Mouse (Mus musculus) adrenal gland, adult (tissue): ENCODE results near the gene Spem2.
"Not testable (repeated sequence)": the region's sequence is repeated elsewhere in the genome, so short reads cannot be mapped to it uniquely, and the experiment has no call there.

Experiments used
- DNase-seq, 2 experiments: peaks; one replicate each; pipeline ENCODE4 v3.0.0; 2022 to 2023; ENCODE audit warnings: low spot score in 1 of 2; ENCODE audit not compliant: inconsistent age in 2 of 2

Spem2 gene

DNA sequence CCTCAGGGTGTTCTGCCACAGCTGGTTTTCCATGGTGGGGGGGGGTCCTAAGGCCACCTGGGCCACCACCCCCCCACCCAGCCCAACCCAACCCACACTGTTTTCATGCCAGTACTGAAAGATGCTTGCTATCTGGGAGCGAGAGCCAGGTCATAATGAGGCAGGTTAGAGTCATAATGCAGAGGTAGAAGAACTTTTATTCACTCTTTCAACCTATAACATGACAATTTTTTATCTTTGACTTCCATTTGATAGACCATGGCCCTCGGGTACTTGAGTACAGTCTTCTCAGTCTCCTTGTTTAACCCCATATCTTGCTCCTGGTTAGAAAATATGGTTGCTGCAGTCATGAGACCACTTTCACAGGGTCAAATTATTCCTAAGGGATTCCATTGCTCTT is at the start of gene Spem2:
Gene Spem2 (minus strand): TSS at position 101 of the 400 bp plus-strand sequence.
- DNase-seq = no peak

DNA sequence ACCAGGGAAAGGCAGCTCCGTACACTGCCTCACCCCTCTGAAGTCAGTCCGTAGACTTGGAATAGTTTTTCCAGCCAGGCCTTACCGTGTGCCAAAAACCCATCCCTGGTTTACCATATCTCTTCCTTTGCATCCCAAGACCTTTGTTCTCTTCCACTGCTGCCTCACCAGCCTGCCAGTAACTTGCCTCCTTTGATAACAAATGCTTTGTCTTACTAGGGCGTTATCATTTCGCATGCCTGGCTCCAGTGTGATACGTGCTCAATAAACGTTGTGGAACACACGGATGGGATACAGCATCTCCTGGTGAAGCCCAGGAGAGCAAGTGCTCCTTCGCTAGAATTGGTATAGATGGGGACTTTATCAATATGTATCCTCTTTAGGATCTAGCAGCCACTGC is 49.1 kb upstream of the Spem2 start:
- DNase-seq = no peak

DNA sequence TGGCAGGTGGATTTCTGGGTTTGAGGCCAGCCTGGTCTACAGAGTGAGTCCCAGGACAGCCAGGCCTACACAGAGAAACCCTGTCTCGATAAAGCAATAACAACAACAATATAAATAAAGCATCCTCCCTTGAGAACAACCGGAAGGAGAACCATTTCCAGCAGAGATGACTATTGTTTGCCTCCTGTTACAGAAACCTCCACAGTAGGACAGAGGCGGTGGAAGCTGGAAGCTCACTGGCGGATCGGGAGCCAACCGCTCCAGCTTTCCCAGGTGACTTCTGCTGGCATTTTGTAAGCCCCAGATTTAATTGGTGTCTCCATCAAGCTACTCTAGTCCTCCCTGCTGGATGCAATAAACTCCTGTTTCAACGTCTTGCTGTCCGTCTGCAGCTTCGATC is 47.3 kb upstream of the Spem2 start:
- DNase-seq = no peak

DNA sequence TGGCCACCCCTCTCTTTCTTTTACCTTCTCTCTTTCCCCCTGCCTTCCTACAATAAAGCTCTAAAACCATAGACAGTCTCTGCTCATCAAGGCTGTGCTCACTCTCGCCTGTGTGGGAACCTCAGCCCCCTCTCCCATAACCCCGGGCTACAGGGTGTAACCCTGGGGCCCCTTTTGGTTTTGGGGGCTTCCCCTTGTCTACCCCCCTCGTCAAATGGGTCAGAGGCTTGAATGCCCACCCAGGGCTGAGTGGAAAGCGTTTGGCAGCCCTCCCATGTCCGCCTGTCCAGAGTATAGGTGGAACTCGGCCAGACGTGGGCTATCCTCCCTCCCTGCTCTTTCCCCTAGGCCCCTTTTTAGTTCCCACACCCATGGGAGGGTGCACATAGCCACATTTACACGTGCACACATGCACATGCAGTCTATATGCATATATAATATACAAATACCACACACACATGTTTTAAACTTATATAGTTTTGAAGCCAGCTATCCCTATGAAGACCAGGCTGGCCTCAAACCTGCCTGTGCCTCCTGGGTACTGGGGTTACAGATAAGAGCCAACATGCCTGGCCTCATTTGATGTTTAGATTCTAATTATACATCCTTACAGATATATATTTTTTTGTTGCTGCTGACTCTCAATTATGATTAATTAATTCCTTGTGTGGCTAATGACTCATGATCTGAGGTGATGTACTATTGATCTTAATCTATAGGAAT is 46.0 kb upstream of the Spem2 start:
- no peak for DNase-seq

DNA sequence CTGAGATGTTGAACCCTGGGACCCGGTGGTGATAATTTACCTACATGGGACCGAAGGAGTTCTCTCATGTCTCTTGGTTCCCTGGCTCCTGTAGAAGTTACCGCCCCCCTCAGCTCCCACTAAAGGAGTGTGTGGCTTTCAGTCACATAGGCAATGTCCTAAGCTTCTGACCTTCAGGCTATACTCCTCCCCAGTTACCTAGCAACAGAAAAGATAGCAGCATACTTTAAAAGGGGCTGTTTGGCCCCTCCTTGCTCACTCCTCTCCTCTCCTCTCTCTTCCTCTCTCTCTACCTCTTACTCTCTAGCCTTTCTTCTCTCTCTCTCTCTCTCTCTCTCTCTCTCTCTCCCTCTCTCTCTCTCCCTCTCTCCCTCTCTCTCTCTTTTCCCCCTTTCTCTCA is 45.5 kb upstream of the Spem2 start:
- not testable (repeated sequence) for DNase-seq

DNA sequence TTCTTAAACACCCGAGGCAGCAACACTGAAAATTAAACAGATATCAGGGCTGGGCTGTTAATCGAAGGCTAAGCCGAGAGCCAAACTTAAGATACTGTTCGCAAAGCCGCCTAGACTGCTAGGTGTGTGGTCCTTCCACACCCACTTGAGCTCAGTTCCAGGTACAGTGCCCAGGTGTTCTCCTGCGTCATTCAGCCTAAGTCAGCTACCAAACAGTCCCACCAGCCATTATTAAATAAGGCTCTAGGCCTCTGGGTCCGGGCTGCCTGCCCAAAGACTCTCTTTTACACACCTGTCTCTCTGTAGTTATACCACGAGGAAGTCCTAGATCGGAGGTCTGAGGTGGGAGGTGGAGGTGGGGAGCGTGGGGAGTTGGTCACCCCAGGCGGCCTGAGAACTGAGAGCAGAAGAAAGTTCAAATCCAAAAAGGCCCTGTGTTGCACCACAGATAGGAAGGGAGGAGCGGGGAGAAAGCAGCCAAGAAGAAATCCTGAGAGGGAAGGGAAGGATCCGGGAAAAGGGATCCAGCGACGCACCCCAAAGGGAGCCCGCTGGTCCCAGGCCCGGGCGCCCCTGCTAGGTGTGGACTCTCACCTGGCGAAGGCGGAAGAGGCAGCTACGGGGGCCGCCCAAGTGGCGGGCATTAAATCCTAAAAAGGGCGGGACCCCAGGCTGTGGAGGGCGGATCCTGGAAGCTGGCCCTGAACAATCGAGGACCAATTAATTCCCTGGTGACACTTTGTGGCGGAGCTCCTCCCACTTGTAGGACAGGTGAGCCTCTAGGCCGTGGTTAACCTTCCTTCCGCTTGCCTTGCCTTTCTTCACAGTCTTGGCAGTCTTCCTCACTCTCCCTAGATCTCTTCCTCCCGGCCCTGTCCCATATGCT is 40.1 kb upstream of the Spem2 start, which contains the start of gene Tnk1:
Gene Tnk1 (minus strand): TSS at position 618 of the 886 bp plus-strand sequence.
- DNase-seq = no peak

DNA sequence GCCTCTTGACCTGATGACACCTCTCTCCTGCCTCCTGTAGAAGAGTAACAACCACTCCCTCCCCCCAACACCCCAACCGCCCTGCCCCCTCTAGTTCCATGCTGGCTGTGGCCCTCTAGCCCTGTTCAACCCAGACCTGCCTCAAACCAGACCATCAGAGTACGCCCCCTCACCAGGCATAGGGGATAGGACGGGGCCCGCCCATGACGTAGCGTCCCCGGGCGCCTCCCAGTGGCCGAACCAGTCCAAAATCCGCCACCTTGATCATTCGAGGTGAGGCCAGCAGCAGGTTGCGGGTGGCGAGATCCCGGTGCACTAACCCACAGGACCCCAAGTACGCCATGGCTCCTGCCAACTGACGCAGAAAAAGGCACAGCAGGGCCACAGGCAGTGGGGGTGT is 37.1 kb upstream of the Spem2 start:
- DNase-seq = peak; percentile 55 to 76

DNA sequence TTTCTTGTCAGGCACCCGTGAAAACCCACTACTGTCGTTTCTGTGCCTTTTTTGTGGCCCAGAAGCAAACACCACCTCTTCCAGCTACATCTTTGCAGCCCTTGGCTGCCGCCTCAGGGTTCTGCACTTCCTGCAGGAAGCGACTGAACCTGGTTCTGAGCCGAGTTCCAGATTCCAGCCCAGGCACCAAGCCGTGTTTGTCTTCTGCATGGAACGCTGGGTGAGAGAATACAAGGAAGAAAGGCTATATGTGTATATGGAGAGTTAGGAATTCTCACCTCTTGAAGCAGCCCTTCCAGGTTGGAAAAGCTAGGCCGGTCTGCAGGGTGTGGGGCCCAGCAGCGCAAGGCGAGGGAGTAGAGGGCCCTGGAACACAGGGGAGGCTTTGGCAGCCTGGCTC is 36.4 kb upstream of the Spem2 start:
- no peak for DNase-seq

DNA sequence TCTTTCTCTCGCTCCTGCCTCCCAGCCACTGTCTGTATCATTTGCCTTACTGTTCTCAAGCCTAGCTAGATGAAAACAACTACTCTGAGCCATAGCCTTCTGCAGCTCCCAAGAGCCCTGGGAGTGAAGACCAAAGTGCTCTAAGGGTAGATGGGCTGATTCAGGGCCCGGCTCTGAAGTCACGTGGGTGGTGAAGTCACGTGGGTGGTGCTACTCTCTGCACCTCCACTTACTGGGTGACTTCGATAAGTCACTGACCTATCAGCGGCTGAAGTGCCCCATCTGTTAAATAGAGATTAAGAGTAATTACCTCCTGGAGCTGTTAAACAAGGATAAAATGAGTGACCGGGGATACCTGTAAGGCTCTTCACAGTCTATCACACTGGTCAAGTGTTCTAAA is 35.7 kb upstream of the Spem2 start:
- peak in 1 of 2 experiments; percentile 58 for DNase-seq

DNA sequence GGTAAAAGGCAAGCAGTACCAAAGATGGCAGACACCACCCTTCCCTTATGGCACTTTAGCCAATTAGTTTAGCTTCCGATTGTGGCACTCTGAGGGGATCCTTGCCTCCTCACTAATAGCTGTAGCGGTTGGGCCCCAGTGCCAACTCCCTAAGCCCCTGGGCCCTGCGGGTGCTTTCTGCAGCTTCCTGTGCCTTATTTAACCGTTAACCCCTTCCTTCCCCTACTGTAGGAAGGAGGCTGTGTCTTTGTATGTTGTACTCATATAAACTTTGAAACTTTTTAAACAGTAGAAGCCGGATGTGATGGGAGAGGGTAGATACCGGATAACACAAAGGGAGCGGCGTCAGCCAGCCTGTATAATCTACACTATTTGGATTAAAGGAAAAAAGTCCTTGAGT is 32.5 kb upstream of the Spem2 start:
- DNase-seq = peak in 1 of 2 experiments; percentile 21

DNA sequence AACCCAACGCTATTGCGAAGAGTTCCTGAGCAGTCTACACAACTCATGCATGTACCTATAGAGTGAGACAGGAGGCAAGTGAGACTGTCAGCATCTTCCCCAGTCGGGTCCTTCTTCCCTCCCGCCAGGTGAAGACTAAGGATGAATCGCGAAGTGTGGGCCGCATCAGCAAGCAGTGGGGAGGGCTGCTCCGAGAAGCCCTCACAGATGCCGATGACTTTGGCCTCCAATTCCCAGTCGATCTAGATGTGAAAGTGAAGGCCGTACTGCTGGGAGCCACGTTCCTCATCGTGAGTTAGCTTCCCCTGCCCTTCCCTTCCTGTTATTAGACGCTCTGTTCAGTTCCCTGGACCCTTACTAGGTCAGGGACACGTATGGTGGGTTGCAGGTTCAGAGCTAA is 31.6 kb upstream of the Spem2 start:
- peak in 1 of 2 experiments; percentile 71 for DNase-seq

DNA sequence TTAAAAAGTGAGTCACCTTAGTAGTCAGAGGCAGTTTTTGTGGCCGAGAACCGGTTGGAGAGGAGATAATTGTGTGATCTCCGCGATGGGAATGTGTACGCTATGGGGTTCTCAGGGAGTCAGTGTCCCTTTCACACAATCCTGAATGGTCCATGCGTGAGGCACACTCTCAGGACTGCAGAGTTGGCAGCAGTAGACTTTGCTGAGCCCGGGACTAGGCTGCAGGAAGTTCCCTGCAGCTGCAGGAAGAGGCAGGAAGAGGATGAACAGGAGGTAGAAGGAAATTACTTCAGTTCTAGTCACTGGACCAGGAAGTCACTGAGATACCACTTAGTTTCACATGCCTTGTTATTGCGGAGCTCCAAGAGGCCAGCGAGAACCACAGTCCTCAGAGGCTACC is 30.9 kb upstream of the Spem2 start:
- peak in 1 of 2 experiments; percentile 28 for DNase-seq

DNA sequence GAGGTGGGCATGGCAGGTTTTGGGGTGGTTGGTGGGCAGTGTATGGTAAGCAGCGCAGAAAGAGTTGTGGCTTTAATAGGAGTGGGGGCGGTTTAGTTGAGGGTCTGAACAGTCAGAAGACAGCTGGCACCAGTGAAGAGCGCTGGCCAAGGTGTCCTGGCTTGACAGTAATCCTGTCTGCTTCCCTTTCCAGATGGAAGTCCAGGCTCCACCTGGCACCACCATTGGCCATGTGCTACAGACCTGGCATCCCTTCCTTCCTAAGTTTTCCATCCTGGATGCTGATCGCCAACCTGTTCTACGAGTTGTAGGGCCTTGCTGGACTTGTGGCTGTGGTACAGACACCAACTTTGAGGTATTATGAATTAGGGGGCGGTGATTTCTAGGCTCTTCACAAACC is 29.8 kb upstream of the Spem2 start:
- DNase-seq = no peak

DNA sequence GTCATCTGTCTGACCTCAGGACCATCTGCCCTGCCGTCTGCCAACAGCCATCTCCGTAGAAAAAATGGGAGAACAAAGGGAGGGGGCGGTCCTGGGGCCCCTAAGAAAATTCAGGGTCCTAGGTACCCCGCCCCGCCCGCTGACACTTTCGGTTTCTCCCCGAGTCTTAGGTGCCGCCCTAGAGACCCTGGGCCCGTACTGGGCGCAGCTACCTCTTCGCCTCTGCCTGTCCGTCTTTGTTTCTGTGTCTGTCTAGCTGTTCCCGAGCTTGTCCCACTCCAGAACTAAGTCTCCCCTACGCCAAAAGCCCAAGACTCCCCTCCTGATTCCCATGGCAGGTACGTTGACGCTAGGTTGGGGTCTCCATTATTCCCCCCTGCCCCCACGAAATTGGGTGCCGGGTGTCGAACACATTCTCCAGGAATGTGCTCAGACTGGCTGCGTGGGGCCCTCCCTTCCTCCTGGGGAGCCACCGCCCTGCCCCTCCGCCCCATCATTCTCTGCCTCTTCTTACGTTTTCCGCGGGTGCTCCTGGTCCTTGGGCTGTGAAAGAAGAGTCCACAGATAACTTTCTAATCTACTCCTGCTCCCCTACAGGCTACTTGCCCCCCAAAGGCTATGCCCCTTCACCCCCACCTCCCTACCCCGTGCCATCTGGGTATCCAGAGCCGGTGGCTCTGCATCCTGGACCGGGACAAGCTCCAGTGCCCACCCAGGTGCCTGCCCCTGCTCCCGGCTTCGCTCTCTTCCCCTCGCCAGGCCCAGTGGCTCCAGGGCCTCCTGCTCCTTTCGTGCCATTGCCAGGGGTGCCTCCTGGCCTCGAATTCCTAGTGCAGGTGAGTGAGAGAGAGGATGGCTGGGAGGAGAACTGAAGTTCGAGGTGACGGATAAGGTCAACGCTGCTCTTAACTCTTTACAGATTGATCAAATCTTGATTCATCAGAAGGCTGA is 28.7 kb upstream of the Spem2 start:
- DNase-seq = peak in 1 of 2 experiments; percentile 79

DNA sequence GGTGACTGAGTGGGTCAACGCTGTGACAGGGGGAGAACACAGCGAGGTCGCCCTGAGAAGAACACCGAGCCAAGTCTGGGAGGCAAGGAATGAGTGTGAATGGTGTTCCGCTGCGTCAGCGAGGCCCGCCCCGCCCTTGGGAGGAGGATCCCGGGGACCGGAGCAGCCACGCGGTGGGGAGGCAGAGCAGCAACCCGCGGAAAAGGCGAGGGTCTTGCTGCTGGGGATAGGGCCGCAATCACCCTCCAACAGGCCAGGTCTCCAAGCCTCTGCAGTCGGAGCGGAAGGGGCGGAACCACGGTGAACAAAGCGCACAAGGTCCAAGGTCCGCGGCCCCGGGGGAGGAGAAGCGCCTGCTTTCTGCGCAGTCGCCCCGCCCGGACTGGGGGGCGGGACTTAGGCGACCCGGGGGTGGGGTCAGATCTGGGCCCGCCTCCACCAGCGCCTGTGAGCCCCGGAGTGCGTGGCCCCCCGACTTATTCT is 28.0 kb upstream of the Spem2 start, which contains the start of gene Plscr3:
Gene Plscr3 (plus strand): TSS at position 179 of the 483 bp plus-strand sequence.
- DNase-seq = peak; percentile 94 to 98

DNA sequence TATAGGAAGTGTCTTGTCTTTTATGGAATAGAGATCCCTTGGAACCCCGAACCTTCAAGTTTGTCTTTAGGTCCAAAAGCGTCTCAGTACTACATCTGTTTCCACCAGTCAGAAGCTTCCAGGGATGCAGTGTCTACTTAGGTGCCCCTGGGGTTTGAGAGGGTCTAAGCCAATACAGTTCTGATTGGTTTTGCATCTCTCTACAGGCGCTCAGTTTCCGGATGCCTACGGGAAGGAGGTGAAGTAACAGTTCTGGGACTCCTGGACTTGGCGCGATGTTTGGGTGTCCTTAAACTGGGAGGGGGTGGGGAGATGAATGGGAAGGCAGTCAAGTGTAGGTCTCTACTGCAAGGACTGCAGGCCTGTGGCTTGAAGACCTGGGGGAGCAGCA is 20.4 kb upstream of the Spem2 start:
- no peak for DNase-seq

DNA sequence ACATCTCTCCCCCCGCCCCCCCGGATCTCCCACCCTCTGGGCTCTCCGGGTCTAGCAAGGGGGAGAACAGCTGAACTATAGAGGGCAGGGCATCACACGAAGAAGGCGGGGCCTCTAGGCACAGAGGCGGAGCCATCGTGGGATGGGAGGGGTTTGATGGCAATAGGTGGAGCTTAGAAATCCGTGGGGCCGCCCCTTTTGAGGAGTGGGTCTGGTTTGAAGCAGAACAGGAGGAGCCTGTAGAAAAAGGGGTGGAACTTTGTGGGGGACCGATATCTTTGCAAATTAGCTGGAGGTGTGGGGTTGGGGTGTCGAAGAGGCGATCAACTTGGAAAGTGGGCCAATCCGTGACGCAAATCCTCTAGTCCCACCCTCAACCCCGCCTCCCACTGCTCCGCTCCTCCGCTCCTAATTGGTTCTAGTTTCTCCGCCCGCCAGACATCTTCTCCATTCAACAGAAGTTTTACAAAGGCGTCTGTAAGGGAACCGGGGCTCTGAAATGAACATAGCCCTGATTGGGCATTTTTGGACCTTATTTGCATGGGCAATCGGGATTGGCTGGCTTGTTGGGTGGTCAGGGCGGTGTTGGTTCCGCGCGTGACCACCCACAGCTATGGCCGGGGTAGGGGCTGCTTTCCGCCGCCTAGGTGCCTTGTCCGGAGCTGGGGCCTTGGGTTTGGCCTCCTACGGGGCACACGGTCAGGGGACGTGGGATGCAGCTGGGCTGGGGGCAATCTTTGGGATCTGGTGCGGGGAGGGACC is 19.9 kb upstream of the Spem2 start, which contains the start of gene Tmem256:
Gene Tmem256 (plus strand): TSS at position 563 of the 762 bp plus-strand sequence.
- peak; percentile 97 to 99 for DNase-seq

DNA sequence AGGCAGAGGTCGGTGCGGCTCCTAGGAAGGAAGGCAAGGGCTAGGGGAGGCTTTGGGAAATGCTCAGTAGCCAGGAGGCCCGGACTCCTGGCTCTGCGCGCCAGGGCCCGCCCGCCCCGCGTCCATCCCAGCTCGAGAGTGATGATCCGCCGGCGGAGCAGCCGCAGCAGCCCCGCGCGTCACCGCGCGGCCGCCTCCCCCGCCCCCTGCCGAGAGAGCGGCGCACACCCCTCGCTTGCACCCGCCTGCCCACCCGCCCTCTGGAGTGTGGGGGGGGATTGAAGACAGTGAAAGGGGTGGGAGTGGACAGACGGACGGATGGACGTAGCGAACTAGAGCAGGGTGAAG is 19.3 kb upstream of the Spem2 start, which contains the start of gene Nlgn2:
Gene Nlgn2 (minus strand): TSS at position 181 of the 348 bp plus-strand sequence.
- DNase-seq = no peak

DNA sequence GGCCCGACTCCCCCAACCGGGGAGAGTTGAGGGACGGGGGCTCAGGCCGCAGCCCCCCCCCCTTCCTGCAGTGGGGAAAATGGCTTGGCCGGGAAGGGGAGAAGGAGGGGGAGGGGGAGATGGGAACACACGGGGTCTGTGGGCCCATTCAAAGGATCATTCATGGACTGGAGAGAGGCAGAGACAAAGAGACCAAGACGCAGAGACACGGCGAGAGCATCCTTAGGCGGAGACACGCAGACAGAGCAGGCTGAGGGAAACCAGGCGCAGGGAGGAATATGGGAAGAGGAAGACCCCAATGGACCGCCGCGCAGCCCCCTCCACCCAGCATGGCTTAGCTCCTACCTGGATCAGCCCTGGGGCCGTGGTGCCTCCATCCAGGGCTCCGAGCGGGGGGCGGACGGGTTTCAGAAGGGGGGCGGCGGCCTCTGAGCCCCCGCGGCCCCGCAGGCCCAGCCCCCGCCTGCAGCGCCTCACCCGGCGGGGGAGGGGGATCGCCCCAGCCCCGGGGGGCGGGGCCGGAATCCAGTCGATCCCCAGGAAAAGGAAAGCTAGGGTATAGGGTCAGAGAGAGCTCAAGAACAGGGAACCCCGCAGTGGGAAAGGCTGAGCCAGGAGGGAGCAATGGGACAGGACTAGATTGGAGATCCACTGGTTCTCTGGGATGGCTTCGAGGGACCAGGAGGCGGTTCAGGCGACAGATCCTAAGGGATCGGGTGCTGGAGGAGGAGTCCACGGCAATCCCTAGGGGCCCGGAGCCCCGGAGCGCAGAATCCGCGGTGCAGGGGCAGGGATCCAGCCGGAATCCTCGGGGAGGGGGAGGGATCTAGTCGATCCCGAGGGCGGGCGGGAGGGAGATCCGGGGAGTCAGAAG is 18.7 kb upstream of the Spem2 start:
- DNase-seq = peak; percentile 65 to 83
